Mouse (Mus musculus) regulatory T cell (primary cell): ENCODE data around the gene Rin3.

Source experiments
- in situ Hi-C: fragments of 300-600 bp; cut with MboI, MseI; formaldehyde crosslinking; loops from one replicate; pipeline ENCODE4 v1.15.1; 2025; ENCODE audit warnings: high pct_unique_total_duplicates

Rin3 gene

GRCm38 (mm10) chr12:102302322-102302721 lies 19.5 kb downstream of the Rin3 start:
- in situ Hi-C loops = no loop called here

- in situ Hi-C loops = no loop called here
Measured at GRCm38 (mm10) chr12:102302831-102303351, 20.0 kb downstream of the Rin3 start.

- in situ Hi-C loops = no loop called here
Measured at GRCm38 (mm10) chr12:102303867-102304266, 21.0 kb downstream of the Rin3 start.

- in situ Hi-C loops = no loop called here
Measured at GRCm38 (mm10) chr12:102305069-102305836, 22.4 kb downstream of the Rin3 start.

GRCm38 (mm10) chr12:102308001-102308456 lies 25.2 kb downstream of the Rin3 start:
- in situ Hi-C loops = no loop called here

- in situ Hi-C loops = no loop called here
Measured at GRCm38 (mm10) chr12:102308457-102309011, 25.7 kb downstream of the Rin3 start.

- in situ Hi-C loops = no loop called here
Measured at GRCm38 (mm10) chr12:102309099-102309799, 26.4 kb downstream of the Rin3 start.

GRCm38 (mm10) chr12:102309800-102310195 lies 26.9 kb downstream of the Rin3 start:
- in situ Hi-C loops = no loop called here

GRCm38 (mm10) chr12:102310261-102310660 lies 27.4 kb downstream of the Rin3 start:
- in situ Hi-C loops = no loop called here

- in situ Hi-C loops = no loop called here
Measured at GRCm38 (mm10) chr12:102311454-102311853, 28.6 kb downstream of the Rin3 start.

DNA sequence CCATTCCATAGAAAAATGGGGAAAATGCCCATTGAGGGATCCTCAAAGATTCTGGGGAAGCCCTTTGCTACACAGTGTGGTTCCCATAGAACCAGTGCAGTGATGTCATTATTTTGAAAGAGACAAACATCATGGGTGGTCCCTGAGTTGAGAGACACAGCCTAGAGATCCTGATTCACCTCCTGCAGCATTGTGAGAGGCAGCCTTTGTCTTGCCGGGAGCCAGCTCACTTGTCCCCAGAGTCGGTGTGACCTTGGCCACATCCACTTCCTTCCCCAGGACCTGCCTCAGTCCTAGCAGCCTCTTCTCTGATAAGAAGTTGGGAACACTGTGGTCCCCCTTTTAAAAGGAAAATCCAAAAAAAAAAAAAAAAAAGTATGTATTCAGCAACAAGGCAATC lies 36.3 kb downstream of the Rin3 start:
- in situ Hi-C loops = no loop called here

GRCm38 (mm10) chr12:102319899-102320298 lies 37.1 kb downstream of the Rin3 start:
- in situ Hi-C loops = no loop called here

DNA sequence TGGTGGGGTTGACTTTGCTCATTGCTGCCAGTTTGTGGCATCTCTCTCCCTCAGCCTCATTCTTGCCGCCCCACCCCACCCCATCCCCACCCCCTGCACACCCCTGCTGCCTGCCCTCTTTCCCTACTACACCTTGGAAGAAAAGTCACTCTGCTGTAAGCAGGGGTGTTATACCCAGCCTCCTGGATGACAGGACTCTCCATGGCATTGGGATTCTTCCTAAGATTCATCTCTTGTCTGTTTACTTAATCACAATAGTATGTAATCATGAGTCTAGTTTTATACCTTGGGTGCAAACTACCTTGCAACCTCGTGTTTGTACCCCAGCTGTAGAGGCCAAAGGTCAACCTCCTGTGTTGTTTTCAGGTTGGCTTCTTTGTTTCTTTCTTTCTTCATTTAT lies 37.5 kb downstream of the Rin3 start:
- in situ Hi-C loops = no loop called here

GRCm38 (mm10) chr12:102321064-102321728 lies 38.3 kb downstream of the Rin3 start:
- in situ Hi-C loops = no loop called here

DNA sequence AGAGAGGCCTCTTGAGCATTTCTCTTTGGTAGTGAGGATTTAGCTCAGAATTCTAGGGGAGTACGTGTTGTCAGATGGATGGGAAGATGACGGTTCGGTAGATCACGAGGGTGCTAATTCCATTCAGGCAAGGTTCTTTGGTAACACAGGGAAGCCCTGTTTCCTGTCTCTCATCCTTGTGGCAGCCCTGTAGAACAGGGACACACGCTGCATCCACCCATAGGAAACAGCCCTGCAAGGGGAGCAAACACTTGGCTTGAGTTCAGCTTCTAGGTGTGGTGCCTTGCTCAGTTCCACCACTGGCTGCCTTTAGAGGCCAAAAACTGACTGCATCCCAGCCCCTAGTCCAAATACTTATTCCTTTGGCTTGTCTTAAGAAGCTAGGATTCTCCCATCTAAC lies 39.0 kb downstream of the Rin3 start:
- in situ Hi-C loops = no loop called here

DNA sequence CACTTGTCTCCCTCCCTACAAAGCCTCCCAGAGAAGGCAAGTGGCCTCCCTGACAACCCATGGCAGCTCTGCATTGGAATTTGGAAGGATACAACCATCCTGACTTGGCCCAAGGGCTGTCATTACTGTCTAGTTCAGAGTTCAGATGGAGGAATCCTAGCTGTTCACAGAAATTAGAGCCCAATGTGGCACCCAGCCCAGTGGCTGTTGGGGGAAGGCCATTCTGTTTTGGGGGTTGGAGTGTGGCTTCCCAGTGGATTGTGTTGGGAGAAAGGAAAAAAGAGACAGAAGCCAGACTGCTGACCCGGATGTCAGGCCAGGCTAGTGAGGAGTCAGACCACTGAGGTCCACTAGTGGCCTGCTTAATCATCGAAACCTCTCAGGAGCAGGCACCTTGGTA lies 40.5 kb downstream of the Rin3 start:
- in situ Hi-C loops = no loop called here

DNA sequence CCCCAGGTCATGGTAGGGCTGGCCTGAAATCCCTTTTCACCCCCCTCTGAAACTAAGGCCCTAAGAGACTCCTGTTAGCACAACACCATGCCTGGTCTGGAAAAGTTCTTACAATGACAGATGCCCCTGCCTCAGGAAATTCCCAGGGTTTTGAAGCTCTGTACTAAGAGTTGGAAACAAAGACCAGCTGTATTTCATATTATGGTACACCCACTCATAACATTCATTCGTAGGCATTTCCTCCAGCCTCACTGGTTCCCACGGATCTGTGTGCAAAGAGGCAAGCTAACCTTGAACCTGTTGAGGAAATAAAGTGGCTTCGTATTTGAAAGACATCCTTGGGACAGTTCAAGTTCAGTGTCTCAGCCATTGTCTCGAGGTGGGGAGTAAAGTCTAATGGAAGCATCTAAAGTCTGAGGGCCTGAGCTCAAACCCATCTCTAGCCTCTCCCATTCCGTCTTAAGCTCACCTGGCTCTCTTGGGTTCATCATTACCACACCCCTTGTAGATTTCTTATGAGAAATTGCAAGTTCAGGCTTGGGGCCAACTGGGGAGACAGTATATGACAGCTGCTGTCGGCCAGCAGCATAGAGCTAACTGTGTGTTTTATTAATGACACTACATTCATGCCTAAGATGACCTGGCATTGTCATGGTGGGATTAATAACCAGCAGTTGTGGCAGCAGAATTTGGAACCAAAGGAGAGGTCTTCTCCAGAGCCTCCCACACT lies 41.5 kb downstream of the Rin3 start:
- in situ Hi-C loops = no loop called here

- in situ Hi-C loops = no loop called here
Measured at GRCm38 (mm10) chr12:102324886-102325220, 42.0 kb downstream of the Rin3 start.

DNA sequence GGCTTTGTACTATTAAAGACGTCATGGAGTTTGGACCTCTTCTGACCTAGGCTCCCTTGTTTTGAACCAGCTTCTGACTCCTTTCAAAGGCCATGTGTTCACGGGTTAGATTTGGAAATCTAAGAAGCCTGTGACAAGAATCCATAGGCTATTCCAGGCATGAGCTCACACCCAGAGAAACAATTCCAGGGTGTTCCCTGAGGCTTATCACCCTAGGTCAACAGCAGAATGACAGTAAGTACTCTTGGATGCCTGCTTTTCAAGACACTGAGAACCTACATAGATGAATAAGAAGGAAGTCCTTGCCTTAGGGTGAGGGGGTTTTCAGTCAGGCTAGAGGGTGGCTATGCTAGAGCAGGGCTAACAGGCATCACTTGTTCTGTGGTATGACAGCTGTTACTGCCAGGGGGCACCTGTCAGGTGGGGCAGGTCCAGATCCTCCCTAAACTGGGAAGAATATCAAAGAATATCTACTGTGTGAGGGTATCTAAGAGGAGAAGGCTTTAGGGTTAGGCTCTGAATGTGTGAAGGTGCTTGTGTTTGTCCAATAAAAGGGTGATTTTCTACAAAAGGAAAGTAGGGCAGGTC lies 44.0 kb downstream of the Rin3 start:
- in situ Hi-C loops = no loop called here

DNA sequence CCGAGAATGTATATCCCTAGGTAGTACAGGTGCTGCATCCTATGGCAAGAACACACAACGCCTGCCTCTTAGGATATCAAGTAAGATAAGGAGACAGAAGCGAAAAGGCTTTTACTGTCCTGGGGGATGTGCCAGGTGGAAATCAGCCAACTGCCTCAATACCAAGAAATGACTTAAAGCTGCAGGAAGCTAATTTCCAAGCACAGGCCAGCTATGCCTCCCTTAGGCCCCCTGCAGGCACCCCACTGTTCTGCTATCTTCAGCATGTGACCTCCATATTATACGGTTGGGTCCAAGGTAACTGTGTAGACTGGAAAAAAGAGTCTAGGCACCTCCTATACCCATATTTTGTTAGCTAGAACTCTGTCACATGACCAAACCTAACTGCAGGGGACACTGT lies 44.7 kb downstream of the Rin3 start:
- in situ Hi-C loops = no loop called here

DNA sequence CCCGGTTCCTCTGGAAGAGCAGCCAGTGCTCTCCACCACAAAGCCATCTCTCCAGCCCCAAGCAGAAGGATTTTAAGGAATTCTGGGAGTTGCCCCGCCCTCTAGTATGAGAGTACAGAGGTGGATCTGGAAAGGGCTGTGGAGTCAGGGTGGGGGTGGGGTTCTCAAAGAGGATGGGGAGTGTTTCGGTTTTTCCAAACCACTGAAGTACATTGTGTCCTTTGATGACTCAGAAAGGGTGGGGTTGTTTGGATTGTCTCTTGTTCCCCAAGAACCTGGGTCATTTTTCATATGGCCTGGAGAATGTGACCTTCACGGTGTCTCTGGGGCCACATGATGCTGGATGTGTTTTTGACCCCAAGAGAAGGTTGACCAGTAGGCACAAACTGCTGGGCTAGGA lies 45.2 kb downstream of the Rin3 start:
- in situ Hi-C loops = no loop called here
